Mouse (Mus musculus): ENCODE results near the gene Slc43a2.
"Not testable (repeated sequence)": the region's sequence is repeated elsewhere in the genome, so short reads cannot be mapped to it uniquely, and the experiment has no call there.

The Slc43a2 gene

GRCm38 (mm10) chr11:75574378-75575123 lies 43.1 kb downstream of the Slc43a2 start:
- no peak for DNase-seq

- DNase-seq: no peak
Observed at GRCm38 (mm10) chr11:75575560-75576123, 44.1 kb downstream of the Slc43a2 start.

- no peak for DNase-seq
Observed at GRCm38 (mm10) chr11:75578609-75579008, 47.1 kb downstream of the Slc43a2 start.

- DNase-seq: no peak
Observed at GRCm38 (mm10) chr11:75581495-75582149, 50.1 kb downstream of the Slc43a2 start.

GRCm38 (mm10) chr11:75583521-75583920 lies 52.0 kb downstream of the Slc43a2 start:
- no peak for DNase-seq

GRCm38 (mm10) chr11:75585061-75585460 lies 53.6 kb downstream of the Slc43a2 start:
- DNase-seq: no peak

GRCm38 (mm10) chr11:75585978-75586377 lies 54.5 kb downstream of the Slc43a2 start:
- no peak for DNase-seq

- no peak for DNase-seq
Observed at GRCm38 (mm10) chr11:75586963-75587362, 55.5 kb downstream of the Slc43a2 start.

- peak; percentile 96 for DNase-seq
Observed at GRCm38 (mm10) chr11:75587493-75588284, 56.2 kb downstream of the Slc43a2 start, which contains the start of gene Pitpna. Gene Pitpna (plus strand): TSS chr11:75588097.

GRCm38 (mm10) chr11:75588285-75588941 lies 56.9 kb downstream of the Slc43a2 start:
- DNase-seq: no peak

- no peak for DNase-seq
Observed at GRCm38 (mm10) chr11:75592612-75593011, 61.1 kb downstream of the Slc43a2 start.

GRCm38 (mm10) chr11:75594431-75594830 lies 62.9 kb downstream of the Slc43a2 start:
- no peak for DNase-seq

- DNase-seq: peak; percentile 20
Observed at GRCm38 (mm10) chr11:75595404-75595803, 63.9 kb downstream of the Slc43a2 start.

- no peak for DNase-seq
Observed at GRCm38 (mm10) chr11:75595816-75596215, 64.3 kb downstream of the Slc43a2 start.

- DNase-seq: no peak
Observed at GRCm38 (mm10) chr11:75596726-75597255, 65.3 kb downstream of the Slc43a2 start.

- no peak for DNase-seq
Observed at GRCm38 (mm10) chr11:75598004-75598403, 66.5 kb downstream of the Slc43a2 start.

- DNase-seq: not testable (repeated sequence)
Observed at GRCm38 (mm10) chr11:75599802-75600201, 68.3 kb downstream of the Slc43a2 start.

GRCm38 (mm10) chr11:75604826-75605225 lies 73.3 kb downstream of the Slc43a2 start:
- DNase-seq: no peak

GRCm38 (mm10) chr11:75605318-75605717 lies 73.8 kb downstream of the Slc43a2 start:
- DNase-seq: no peak

- DNase-seq: peak; percentile 38
Observed at GRCm38 (mm10) chr11:75608776-75609175, 77.3 kb downstream of the Slc43a2 start.

GRCm38 (mm10) chr11:75610021-75610420 lies 78.5 kb downstream of the Slc43a2 start:
- no peak for DNase-seq

GRCm38 (mm10) chr11:75614769-75615168 lies 83.3 kb downstream of the Slc43a2 start:
- DNase-seq: no peak
